Mouse (Mus musculus) effector memory CD4-positive, alpha-beta T cell, adult 7 months (primary cell): Measurements from ENCODE around the gene Oxnad1. TPM values are rescaled to one million over a fixed set of nuclear protein-coding genes. Genes with fewer than 3 reads are reported as not detected.

ENCODE experiments used
- polyA plus RNA-seq: library from polyadenylated mRNA; unstranded; fragments of 100-300 nt; shearing (Covaris generic); gene quantifications from one replicate; pipeline ENCODE4 v1.2.1, GENCODE M21; 2017

The Oxnad1 gene
- 12.7 TPM for polyA plus RNA-seq

DNA sequence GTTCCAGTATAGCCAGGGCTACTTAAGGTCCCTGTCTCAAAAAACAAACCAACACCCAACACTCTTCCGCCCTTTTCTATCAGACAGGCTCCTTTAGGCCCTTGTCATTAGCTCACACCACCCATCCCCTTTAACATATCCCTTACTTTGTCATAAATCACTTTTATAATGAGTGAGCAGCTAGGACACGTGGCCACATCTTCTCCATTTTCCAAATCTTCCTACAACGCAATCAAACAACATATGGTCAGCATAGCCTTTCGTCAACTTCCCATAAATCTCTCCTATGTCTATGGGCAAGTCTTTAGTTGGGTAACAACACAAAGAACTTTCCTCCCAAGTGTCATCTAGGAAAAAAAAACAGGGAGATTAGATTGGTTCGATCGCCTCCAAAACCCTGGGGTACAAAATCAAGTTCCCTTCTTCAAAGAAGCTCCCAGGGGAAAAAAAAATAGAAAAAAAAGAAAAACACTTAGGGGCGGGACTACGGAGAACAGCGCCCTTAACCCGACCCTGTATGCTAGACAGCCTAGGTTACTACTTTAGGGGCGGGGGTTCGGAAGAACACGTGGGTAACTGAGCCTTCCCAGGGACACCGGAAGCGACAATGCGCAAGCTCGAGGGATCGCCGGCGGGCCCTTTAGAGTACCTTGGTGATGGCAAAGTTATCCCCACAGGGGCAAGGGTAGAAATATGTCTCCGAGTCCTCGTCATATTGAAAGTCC is at the start of gene Oxnad1:
TSS of gene Oxnad1 (plus strand) at position 614 of the 725 bp plus-strand sequence.

DNA sequence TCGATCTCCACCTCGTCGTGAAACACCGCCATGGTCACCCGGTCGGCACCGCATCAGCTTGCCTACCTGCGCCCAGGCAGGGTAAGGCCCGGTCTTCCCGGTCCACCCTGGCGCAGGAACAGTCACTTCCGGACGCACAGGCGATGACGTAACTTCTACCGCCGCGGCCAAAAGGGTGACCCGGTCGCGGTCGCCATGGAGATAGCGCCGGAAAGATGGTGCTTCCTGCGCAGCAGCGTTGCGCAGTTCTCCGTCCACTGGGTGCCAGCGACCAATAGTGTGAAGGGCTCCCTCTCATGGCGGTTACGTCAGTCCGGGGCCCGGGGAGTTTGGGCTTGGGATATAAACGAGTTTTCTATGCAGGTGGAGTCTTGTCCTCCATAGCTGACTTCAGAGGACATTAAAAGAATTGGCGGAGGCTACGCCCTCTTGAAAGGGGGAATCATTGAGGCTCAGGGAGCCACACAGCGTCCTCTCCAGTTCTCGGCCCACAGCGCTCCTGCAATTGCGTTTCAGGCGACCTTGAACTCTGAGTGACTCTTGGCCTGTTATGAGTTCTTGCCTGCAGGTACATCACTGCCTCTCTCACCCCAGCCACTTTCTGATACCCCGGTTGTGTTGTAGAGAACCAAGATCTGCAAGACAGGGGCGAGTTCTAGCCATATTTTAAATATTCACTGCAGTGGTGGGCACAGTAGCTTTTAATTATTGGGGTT is 470 bp downstream of the Oxnad1 start, which contains the start of gene Dph3:
TSS of gene Dph3 (minus strand) at position 244 of the 716 bp plus-strand sequence.

DNA sequence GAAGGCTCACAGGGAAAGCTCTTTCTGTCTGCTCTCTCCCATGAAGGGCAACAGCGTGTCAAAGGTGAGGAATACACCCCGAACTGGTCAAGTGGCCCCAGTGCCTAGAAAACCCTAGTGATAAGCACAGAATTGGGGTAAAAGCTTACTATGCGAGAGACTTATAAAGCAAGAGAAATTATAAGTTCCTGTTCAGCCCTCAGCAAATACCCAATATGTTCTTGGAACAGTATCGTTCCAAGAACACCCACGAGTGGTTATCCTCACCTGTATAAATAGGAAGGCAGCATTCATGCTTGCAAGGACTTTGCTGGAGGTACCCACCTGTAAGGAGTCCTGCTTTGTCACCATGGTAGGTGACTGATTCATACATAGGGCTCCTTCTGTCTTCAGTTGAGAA is 56.5 kb downstream of the Oxnad1 start, which contains the start of gene Msmb:
TSS of gene Msmb (plus strand) at position 301 of the 400 bp plus-strand sequence.

Other genes starting within 250 kb of the Oxnad1 start
- not detected for gene Galnt15, start 56.4 kb upstream of the Oxnad1 start, polyA plus RNA-seq
- gene Dph3, start 355 bp downstream of the Oxnad1 start, polyA plus RNA-seq = 143 TPM
- not detected for gene Msmb, start 56.6 kb downstream of the Oxnad1 start, polyA plus RNA-seq
- gene Ncoa4, start 74.5 kb downstream of the Oxnad1 start, polyA plus RNA-seq = 71.2 TPM
- 188 TPM for gene Timm23, start 116.5 kb downstream of the Oxnad1 start, polyA plus RNA-seq
- gene Parg, start 116.6 kb downstream of the Oxnad1 start, polyA plus RNA-seq = 66.5 TPM
- gene Ogdhl, start 236.6 kb downstream of the Oxnad1 start, polyA plus RNA-seq = 0.43 TPM